Mouse (Mus musculus): ENCODE results near the gene Aloxe3. TPM values are rescaled to one million over a fixed set of nuclear protein-coding genes. Genes with fewer than 3 reads are reported as not detected.

The Aloxe3 gene
- polyA plus RNA-seq, 1 experiment from 2014 or later = 0.18 TPM

DNA sequence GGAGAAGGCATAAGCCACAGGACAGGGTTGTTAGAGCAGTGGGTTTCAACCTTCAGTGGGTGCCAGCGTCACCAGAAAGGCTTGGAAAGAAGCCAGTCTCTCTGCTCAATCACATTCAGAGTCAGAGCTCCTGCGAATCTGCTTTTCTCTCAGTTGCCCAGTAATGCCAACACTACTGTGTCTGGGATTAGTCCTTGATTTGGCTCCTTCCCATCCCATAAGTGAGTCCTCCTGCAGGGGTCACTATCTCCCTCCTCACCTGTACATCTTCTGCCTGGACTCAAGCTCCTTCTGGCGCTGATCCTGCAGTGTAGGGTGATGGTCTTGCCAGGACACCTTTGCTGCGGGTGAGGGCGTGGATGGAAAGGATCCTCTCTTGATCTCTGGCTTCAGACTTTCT, 71.1 kb downstream of the Aloxe3 start:
- H3K4me2 ChIP-seq = peak overlapping the region; percentile 68
- peaks cover 35% of the 10 kb centered on the region for H3K27me3 ChIP-seq
- H3K9me3 ChIP-seq (replicated peaks) = no peaks in the 10 kb centered on the region
- WGBS = 8% methylated on average over 5 of the region's 5 CpGs
- 0 out of 2 replicates have a peak overlapping the region, but pooled peaks have one; percentile 36 for H3K9ac ChIP-seq
- H3K36me3 ChIP-seq = no peaks in the 10 kb centered on the region
- no peak overlapping the region for H3K27ac ChIP-seq
- peaks cover 12% of the 10 kb centered on the region for H3K4me1 ChIP-seq (replicated peaks)
- H3K4me3 ChIP-seq = peak overlapping the region; percentile 37
- ATAC-seq (replicated peaks; ENCODE audit: insufficient number of reproducible peaks, insufficient read depth, low FRiP score, low read depth) = no peak; the same call in 1 of the 2 replicates

DNA sequence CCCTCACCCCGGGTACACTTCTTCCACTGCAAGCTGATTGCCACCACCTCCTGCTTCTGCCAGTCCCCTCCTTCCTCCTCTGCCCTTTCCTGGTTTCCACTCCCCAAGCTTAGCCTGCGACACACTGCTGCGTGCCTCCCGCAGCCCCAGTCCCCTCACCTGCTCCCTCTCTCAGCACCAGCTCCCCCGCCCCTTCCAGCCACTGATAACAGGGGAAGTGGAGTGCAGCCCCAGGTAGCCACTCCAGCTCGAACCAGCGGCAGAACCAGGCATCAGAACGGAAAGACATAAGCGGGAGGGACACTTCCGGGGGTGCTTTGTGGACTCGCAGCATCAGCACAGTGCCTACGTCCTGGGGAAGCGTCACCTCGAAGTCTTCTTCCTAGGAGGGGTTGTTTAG, 71.5 kb downstream of the Aloxe3 start:
- Histone ChIP-seq H3K9me3 (replicated peaks) (no peaks in the 10 kb centered on the region), H3K4me3 (peak overlapping the region; percentile 37), H3K27me3 (peaks cover 35% of the 10 kb centered on the region), H3K27ac (no peak overlapping the region), H3K4me2 (peak overlapping the region; percentile 68), H3K4me1 (replicated peaks) (peaks cover 12% of the 10 kb centered on the region), H3K36me3 (no peaks in the 10 kb centered on the region), H3K9ac (peak overlapping the region; percentile 36; the same call in 1 of the 2 replicates)
- 2% methylated on average over 14 of the region's 14 CpGs for WGBS
- no peak for ATAC-seq (replicated peaks; ENCODE audit: insufficient number of reproducible peaks, insufficient read depth, low FRiP score, low read depth)

DNA sequence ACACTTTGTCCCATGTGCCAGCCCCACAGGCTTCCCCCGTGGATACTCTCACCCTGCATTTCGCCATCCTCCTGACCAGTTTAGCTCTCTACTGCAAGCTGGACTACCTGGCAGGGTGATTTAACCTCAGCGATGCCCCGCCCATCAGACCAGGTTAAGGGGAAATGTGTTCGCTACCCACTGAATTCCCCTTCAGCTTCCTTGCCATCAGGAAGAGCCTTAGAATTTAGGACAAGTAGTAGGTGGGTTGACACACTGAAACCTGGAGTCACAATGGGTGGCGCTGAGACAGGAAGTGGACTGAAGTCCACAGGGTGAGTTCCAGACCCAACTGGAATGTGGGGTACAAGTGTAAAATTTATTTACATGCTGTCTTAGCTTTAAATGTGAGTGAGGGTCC, 72.0 kb downstream of the Aloxe3 start, which contains the start of gene Alox8:
Alox8 (minus strand) TSS at position 101 of the 400 bp plus-strand sequence.
- Histone ChIP-seq H3K27me3 (peaks cover 35% of the 10 kb centered on the region), H3K4me2 (peak within 1 kb of the TSS; percentile 68), H3K36me3 (no peaks in the 10 kb centered on the region), H3K9me3 (replicated peaks) (no peaks in the 10 kb centered on the region), H3K4me3 (peak within 1 kb of the TSS; percentile 37), H3K4me1 (replicated peaks) (peaks cover 12% of the 10 kb centered on the region), H3K9ac (peak within 1 kb of the TSS; percentile 36; the same call in 1 of the 2 replicates), H3K27ac (no peak within 1 kb of the TSS)
- WGBS = 34% methylated on average over 6 of the region's 6 CpGs
- ATAC-seq (replicated peaks; ENCODE audit: insufficient number of reproducible peaks, insufficient read depth, low FRiP score, low read depth) = no peak

Other genes starting within 250 kb of the Aloxe3 start
- gene Rnf222, start 237.3 kb upstream of the Aloxe3 start, polyA plus RNA-seq (2015; fragmentation: Nextera tagmentation; extraction: Ambion mirVana) = 0.05 and 0.19 TPM in 2 replicates
- 507 and 557 TPM in 2 replicates for gene Rpl26, start 224.3 kb upstream of the Aloxe3 start, polyA plus RNA-seq (2015; fragmentation: Nextera tagmentation; extraction: Ambion mirVana)
- gene Odf4, start 198.8 kb upstream of the Aloxe3 start, polyA plus RNA-seq (2015; fragmentation: Nextera tagmentation; extraction: Ambion mirVana) = not detected in 2 replicates
- gene Arhgef15, start 168.4 kb upstream of the Aloxe3 start, polyA plus RNA-seq (2015; fragmentation: Nextera tagmentation; extraction: Ambion mirVana) = 10.8 and 12.7 TPM in 2 replicates
- gene Slc25a35, start 157.8 kb upstream of the Aloxe3 start, polyA plus RNA-seq (2015; fragmentation: Nextera tagmentation; extraction: Ambion mirVana) = 2.0 and 2.2 TPM in 2 replicates
- 67.4 and 78.4 TPM in 2 replicates for gene Rangrf, start 150.7 kb upstream of the Aloxe3 start, polyA plus RNA-seq (2015; fragmentation: Nextera tagmentation; extraction: Ambion mirVana)
- gene Pfas, start 117.4 kb upstream of the Aloxe3 start, polyA plus RNA-seq (2015; fragmentation: Nextera tagmentation; extraction: Ambion mirVana) = 14.9 and 18.7 TPM in 2 replicates
- gene Ctc1, start 110.0 kb upstream of the Aloxe3 start, polyA plus RNA-seq (2015; fragmentation: Nextera tagmentation; extraction: Ambion mirVana) = 38.3 and 47.5 TPM in 2 replicates
- gene Aurkb, start 80.2 kb upstream of the Aloxe3 start, polyA plus RNA-seq (2015; fragmentation: Nextera tagmentation; extraction: Ambion mirVana) = 64.3 and 92.4 TPM in 2 replicates
- 10.5 and 11.7 TPM in 2 replicates for gene Borcs6, start 66.2 kb upstream of the Aloxe3 start, polyA plus RNA-seq (2015; fragmentation: Nextera tagmentation; extraction: Ambion mirVana)
- gene Tmem107, start 55.1 kb upstream of the Aloxe3 start, polyA plus RNA-seq (2015; fragmentation: Nextera tagmentation; extraction: Ambion mirVana) = 37.0 and 40.9 TPM in 2 replicates
- gene Vamp2, start 37.4 kb upstream of the Aloxe3 start, polyA plus RNA-seq (2015; fragmentation: Nextera tagmentation; extraction: Ambion mirVana) = 82.2 and 96.4 TPM in 2 replicates
- 16.1 and 25.2 TPM in 2 replicates for gene Per1, start 30.7 kb upstream of the Aloxe3 start, polyA plus RNA-seq (2015; fragmentation: Nextera tagmentation; extraction: Ambion mirVana)
- gene Hes7, start 5.5 kb upstream of the Aloxe3 start, polyA plus RNA-seq (2015; fragmentation: Nextera tagmentation; extraction: Ambion mirVana) = 0.52 and 0.57 TPM in 2 replicates
- 0.51 and 0.60 TPM in 2 replicates for gene 9130213A22Rik, start 3.3 kb upstream of the Aloxe3 start, polyA plus RNA-seq (2015; fragmentation: Nextera tagmentation; extraction: Ambion mirVana)
- gene Alox12b, start 31.1 kb downstream of the Aloxe3 start, polyA plus RNA-seq (2015; fragmentation: Nextera tagmentation; extraction: Ambion mirVana) = 0.05 TPM in 2 replicates
- 1.9 and 2.1 TPM in 2 replicates for gene Alox8, start 71.9 kb downstream of the Aloxe3 start, polyA plus RNA-seq (2015; fragmentation: Nextera tagmentation; extraction: Ambion mirVana)
- gene Gucy2e, start 111.1 kb downstream of the Aloxe3 start, polyA plus RNA-seq (2015; fragmentation: Nextera tagmentation; extraction: Ambion mirVana) = 0.08 and 0.13 TPM in 2 replicates
- gene Cntrob, start 197.9 kb downstream of the Aloxe3 start, polyA plus RNA-seq (2015; fragmentation: Nextera tagmentation; extraction: Ambion mirVana) = 12.7 and 17.2 TPM in 2 replicates
- 163 and 164 TPM in 2 replicates for gene Trappc1, start 198.1 kb downstream of the Aloxe3 start, polyA plus RNA-seq (2015; fragmentation: Nextera tagmentation; extraction: Ambion mirVana)
- 0.77 and 1.1 TPM in 2 replicates for gene Kcnab3, start 200.4 kb downstream of the Aloxe3 start, polyA plus RNA-seq (2015; fragmentation: Nextera tagmentation; extraction: Ambion mirVana)
- 6.6 and 7.3 TPM in 2 replicates for gene Rnf227, start 214.6 kb downstream of the Aloxe3 start, polyA plus RNA-seq (2015; fragmentation: Nextera tagmentation; extraction: Ambion mirVana)
- 14.2 and 22.9 TPM in 2 replicates for gene Chd3, start 243.5 kb downstream of the Aloxe3 start, polyA plus RNA-seq (2015; fragmentation: Nextera tagmentation; extraction: Ambion mirVana)